Mouse (Mus musculus) WW6 (cell line): ENCODE measurements around the gene Rrn3.

Experiments used
- DNase-seq: peaks from one replicate; pipeline ENCODE4 v3.0.0-alpha.2; 2013; ENCODE audit warnings: low read depth, low spot score

Rrn3 gene

DNA sequence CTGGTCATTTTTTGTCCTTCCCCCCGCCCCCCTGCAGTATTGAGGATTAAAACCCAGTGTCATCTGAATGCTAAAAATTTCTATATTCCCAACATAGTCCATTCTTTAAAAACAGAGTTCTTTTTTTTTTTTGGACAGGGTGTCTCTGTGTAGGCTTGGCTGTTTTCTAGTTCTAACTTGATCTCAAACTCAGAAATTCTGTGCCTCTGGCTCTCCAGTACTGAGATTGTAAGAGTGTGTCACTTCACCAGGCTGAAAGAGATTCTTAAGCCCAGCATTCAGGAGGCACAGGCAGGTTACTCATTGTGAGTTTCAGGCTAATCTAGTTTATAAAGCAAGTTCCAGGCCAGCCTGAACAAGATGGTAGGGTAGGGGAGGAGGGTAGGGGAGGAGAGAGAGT is 66.2 kb downstream of the Rrn3 start:
- no peak for DNase-seq

DNA sequence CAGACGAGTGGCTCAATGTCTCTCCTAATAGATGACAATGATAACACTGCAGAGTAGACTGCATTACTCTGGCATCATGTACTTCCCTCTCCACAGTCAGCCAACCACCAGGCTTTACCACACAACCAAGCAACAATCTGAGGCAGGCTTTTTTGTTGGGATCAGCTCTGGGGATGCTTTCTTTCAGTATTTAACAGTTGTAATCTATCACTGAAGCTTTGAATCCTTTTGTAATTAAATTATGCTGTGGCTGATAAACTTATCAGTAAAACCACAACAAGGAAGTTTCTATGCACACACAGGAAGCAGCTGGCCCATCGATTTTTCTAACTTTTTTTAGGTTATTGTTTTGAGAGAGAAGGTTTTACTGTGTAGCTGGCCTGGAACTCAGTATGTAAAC is 67.8 kb downstream of the Rrn3 start:
- DNase-seq, result no peak

DNA sequence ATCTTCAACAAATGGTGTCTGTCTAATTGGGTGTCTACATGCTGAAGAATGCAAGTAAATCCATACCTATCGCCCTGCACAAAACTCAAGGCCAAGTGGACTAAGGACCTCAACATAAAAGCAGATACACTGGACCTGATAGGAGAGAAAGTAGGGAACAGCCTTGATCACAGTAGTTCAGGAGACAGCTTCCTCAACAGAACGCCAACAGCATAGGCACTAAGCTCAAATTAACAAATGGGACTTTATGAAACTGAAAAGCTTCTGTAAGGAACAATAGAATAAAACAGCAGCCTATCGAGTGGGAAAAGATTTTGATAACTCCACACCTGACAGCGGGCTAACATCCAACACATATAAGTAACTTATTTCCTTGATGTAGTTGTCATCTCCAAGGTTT is 70.9 kb downstream of the Rrn3 start:
- no peak for DNase-seq

DNA sequence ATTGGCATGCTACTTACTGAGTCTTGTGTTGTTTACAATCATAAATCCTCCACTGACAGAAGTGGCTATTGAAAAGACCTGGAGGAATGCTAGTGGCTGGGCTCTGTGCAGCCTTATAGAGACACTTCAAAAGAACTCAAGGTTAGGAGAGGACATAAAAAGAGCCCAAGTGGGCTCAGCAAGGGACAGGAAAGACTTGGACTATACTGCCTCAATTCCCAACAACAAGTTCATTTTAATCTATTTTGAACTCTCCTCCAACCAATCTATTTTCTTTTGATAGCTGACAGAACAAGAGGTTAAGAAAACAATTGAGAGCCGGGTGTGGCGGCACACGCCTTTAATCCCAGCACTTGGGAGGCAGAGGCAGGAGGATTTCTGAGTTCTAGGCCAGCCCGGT is 73.4 kb downstream of the Rrn3 start:
- no peak for DNase-seq
